Mouse (Mus musculus) spleen, embryonic (tissue): Measurements from ENCODE around the gene Olfr487.
"Not testable (repeated sequence)": the region's sequence is repeated elsewhere in the genome, so short reads cannot be mapped to it uniquely, and the experiment has no call there.

ENCODE experiments used
- CTCF ChIA-PET: fragments of 350-600 bp; sonication (Branson Sonifier 250); formaldehyde crosslinking; loops from one replicate; lab custom pipeline; 2022; lab: Charles Lee

Gene Olfr487

GRCm38 (mm10) chr7:108214536-108214935 lies at the start of gene Olfr487:
Gene Olfr487, minus strand, starts transcription at chr7:108214636.
- CTCF ChIA-PET: not testable (repeated sequence)

- CTCF ChIA-PET: no interaction called here
Observed at GRCm38 (mm10) chr7:108258247-108258646, 43.8 kb upstream of the Olfr487 start, which contains the start of gene Olfr488. Gene Olfr488, minus strand, starts transcription at chr7:108258347.

GRCm38 (mm10) chr7:108233551-108233950 lies 19.1 kb upstream of the Olfr487 start:
- CTCF ChIA-PET: no interaction called here

GRCm38 (mm10) chr7:108196938-108197337 lies 17.5 kb downstream of the Olfr487 start:
- CTCF ChIA-PET: no interaction called here

GRCm38 (mm10) chr7:108196337-108196736 lies 18.1 kb downstream of the Olfr487 start:
- CTCF ChIA-PET: not testable (repeated sequence)

- CTCF ChIA-PET: interaction anchor here (0.6 kb wide), 1 partner anchor 77 kb away, joined by 34 read pairs; no protein-coding TSS in a partner anchor
Observed at GRCm38 (mm10) chr7:108192714-108193113, 21.7 kb downstream of the Olfr487 start.

GRCm38 (mm10) chr7:108191196-108191595 lies 23.2 kb downstream of the Olfr487 start:
- CTCF ChIA-PET: not testable (repeated sequence)

GRCm38 (mm10) chr7:108185237-108185636 lies 29.2 kb downstream of the Olfr487 start:
- CTCF ChIA-PET: not testable (repeated sequence)

GRCm38 (mm10) chr7:108184401-108184800 lies 30.0 kb downstream of the Olfr487 start:
- CTCF ChIA-PET: not testable (repeated sequence)

- CTCF ChIA-PET: interaction anchor here (0.6 kb wide), 1 partner anchor 118 kb away, joined by 5 read pairs; no protein-coding TSS in a partner anchor
Observed at GRCm38 (mm10) chr7:108172642-108173041, 41.8 kb downstream of the Olfr487 start, which contains the start of gene Olfr486. Gene Olfr486, minus strand, starts transcription at chr7:108172742.

- CTCF ChIA-PET: no interaction called here
Observed at GRCm38 (mm10) chr7:108159771-108160170, 54.7 kb downstream of the Olfr487 start, which contains the start of gene Olfr485. Gene Olfr485, minus strand, starts transcription at chr7:108159871.
